Mouse (Mus musculus) embryonic fibroblast, embryonic 13.5 days (primary cell): ENCODE measurements at regions not wholly inside any gene's neighbourhood (a gene's known extent, or its start where the extent isn't known, plus 50 kb on each side); places are given as distances from the start of the nearest gene placed in this dataset.

Source experiments
- CTCF ChIP-seq: IDR thresholded peaks from 2 replicates; pipeline ENCODE4 v1.5.1; 2011; ENCODE audit warnings: mild to moderate bottlenecking, control low read depth, low read length, moderate library complexity, borderline replicate concordance; ENCODE audit not compliant: insufficient read depth
- POLR2A ChIP-seq: IDR thresholded peaks from 2 replicates; pipeline ENCODE4 v1.6.1; 2011; ENCODE audit warnings: low read depth, mild to moderate bottlenecking, control low read depth, low read length, moderate library complexity

GRCm38 (mm10) chr15:93932971-93933496 is 337.3 kb upstream of the Prickle1 start:
- TF ChIP-seq CTCF = no peak
- no peak for TF ChIP-seq POLR2A
